In genomic region chr17:25109578-25109977, GRCm38 (mm10) we compare ENCODE assay signal across 9 mouse cellular contexts. TPM values are rescaled to one million over a fixed set of nuclear protein-coding genes. Genes with fewer than 3 reads are reported as not detected.
DNase-seq lines count a peak whose midpoint lies in the region; ATAC-seq and TF ChIP-seq lines count a peak whose summit lies in the region.
"Had no signal": no experiment of that assay in that cellular context is flagged by ENCODE, and none has a peak within 500 bp of the region (broad histone marks: within the 10 kb centered on the region; RNA-seq: fewer than 3 reads in every experiment).

No protein-coding gene starts in this region.

- no peaks in the 10 kb centered on the region for H3K9me3 ChIP-seq in forebrain, embryonic 11.5 days (ENCODE audit: control insufficient read depth, low read length)
- H3K9me3 ChIP-seq in forebrain, embryonic 16.5 days (ENCODE audit: control insufficient read depth, low read length), result no peaks in the 10 kb centered on the region
- no peaks in the 10 kb centered on the region for H3K9me3 ChIP-seq in limb, embryonic 10.5 days (replicated peaks)
- H3K9me3 ChIP-seq: limb, embryonic 12.5 days had no signal

- no peak for ATAC-seq in forebrain, embryonic 11.5 days (replicated peaks; ENCODE audit: low FRiP score)
- no peak for ATAC-seq in forebrain, embryonic 16.5 days

- no peak overlapping the region for H3K4me3 ChIP-seq in forebrain, embryonic 11.5 days (ENCODE audit: low read depth, low read length)
- H3K4me3 ChIP-seq in forebrain, embryonic 16.5 days (replicated peaks; ENCODE audit: low read length), result no peak overlapping the region
- H3K4me3 ChIP-seq in embryonic fibroblast, embryonic 13.5 days (ENCODE audit: insufficient read depth, low read length), result no peak overlapping the region
- no peak overlapping the region for H3K4me3 ChIP-seq in limb, embryonic 10.5 days
- H3K4me3 ChIP-seq: limb, embryonic 12.5 days had no signal

- H3K27me3 ChIP-seq in forebrain, embryonic 11.5 days (ENCODE audit: control insufficient read depth, insufficient read depth, low read length), result no peaks in the 10 kb centered on the region
- no peaks in the 10 kb centered on the region for H3K27me3 ChIP-seq in forebrain, embryonic 16.5 days (replicated peaks; ENCODE audit: control insufficient read depth, insufficient read depth, low read length)
- H3K27me3 ChIP-seq in limb, embryonic 10.5 days (ENCODE audit: low read depth, poor library complexity, severe bottlenecking), result no peaks in the 10 kb centered on the region
- H3K27me3 ChIP-seq: limb, embryonic 12.5 days had no signal

- DNase-seq in forebrain, embryonic 11.5 days (ENCODE audit: low spot score), result peak; percentile 63
- peak; percentile 9 for DNase-seq in thymus, postnatal 14 days
- DNase-seq in thymus, postnatal 10 days (ENCODE audit: low spot score in 2 of 2), result no peak
- DNase-seq in limb, embryonic 10.5 days (ENCODE audit: low spot score), result peak; percentile 46
- peak; percentile 48 for DNase-seq in retina, postnatal 7 days (ENCODE audit: low read depth, low spot score)
- no peak for DNase-seq in urinary bladder, adult 2 months (ENCODE audit: low spot score)

- no peak overlapping the region for H3K9ac ChIP-seq in forebrain, embryonic 11.5 days (ENCODE audit: low read length)
- no peak overlapping the region for H3K9ac ChIP-seq in forebrain, embryonic 16.5 days (replicated peaks; ENCODE audit: low read depth, low read length)
- H3K9ac ChIP-seq: limb, embryonic 12.5 days had no signal

- peak; percentile 52; the same call in 1 of the 2 replicates for TF ChIP-seq CTCF in embryonic fibroblast, embryonic 13.5 days (IDR thresholded peaks at IDR 0.05; ENCODE audit: borderline replicate concordance, insufficient read depth, low read length)

- H3K36me3 ChIP-seq in forebrain, embryonic 11.5 days (ENCODE audit: control insufficient read depth, insufficient read depth, low read length), result peaks cover 3% of the 10 kb centered on the region; the same call in 1 of the 2 replicates
- H3K36me3 ChIP-seq in forebrain, embryonic 16.5 days (ENCODE audit: control insufficient read depth, insufficient read depth), result peaks cover 11% of the 10 kb centered on the region
- peaks cover 98% of the 10 kb centered on the region for H3K36me3 ChIP-seq in limb, embryonic 10.5 days

- TF ChIP-seq POLR2A in embryonic fibroblast, embryonic 13.5 days (IDR thresholded peaks at IDR 0.05; ENCODE audit: low read depth, low read length), result no peak

- 93% methylated on average over 2 of the region's 2 CpGs for WGBS in forebrain, embryonic 11.5 days
- 81% methylated on average over 2 of the region's 2 CpGs for WGBS in forebrain, embryonic 16.5 days
- WGBS in limb, embryonic 10.5 days, result 80% methylated on average over 2 of the region's 2 CpGs

- H3K4me1 ChIP-seq in forebrain, embryonic 11.5 days (replicated peaks; ENCODE audit: control insufficient read depth, insufficient read depth, low read length), result no peaks in the 10 kb centered on the region; the same call in 1 of the 2 replicates
- H3K4me1 ChIP-seq in forebrain, embryonic 16.5 days (replicated peaks; ENCODE audit: control insufficient read depth, insufficient read depth, low read length), result peaks cover 11% of the 10 kb centered on the region
- H3K4me1 ChIP-seq in embryonic fibroblast, embryonic 13.5 days (ENCODE audit: control insufficient read depth, insufficient read depth, low read length), result no peaks in the 10 kb centered on the region
- peaks cover 1% of the 10 kb centered on the region for H3K4me1 ChIP-seq in limb, embryonic 10.5 days

- no peak overlapping the region for H3K4me2 ChIP-seq in forebrain, embryonic 11.5 days (ENCODE audit: low read depth, low read length, severe bottlenecking)
- no peak overlapping the region for H3K4me2 ChIP-seq in forebrain, embryonic 16.5 days (ENCODE audit: low read length)
- H3K4me2 ChIP-seq: limb, embryonic 12.5 days had no signal

- no peak overlapping the region for H3K27ac ChIP-seq in forebrain, embryonic 11.5 days (ENCODE audit: low read depth, low read length)
- H3K27ac ChIP-seq in forebrain, embryonic 16.5 days (ENCODE audit: low read length), result no peak overlapping the region
- no peak overlapping the region for H3K27ac ChIP-seq in embryonic fibroblast, embryonic 13.5 days (ENCODE audit: insufficient read depth, low read length)
- H3K27ac ChIP-seq in limb, embryonic 10.5 days, result no peak overlapping the region
- H3K27ac ChIP-seq: limb, embryonic 12.5 days had no signal

RNA-seq across cellular contexts. Expression of gene Telo2, which starts 6.2 kb away (rescaled TPM):
- polyA plus RNA-seq in forebrain, embryonic 11.5 days (2014; fragmentation: Nextera tagmentation; extraction: Ambion mirVana), result 41.2 and 45.4 TPM in 2 replicates
- 47.0 and 62.9 TPM in 2 replicates for polyA plus RNA-seq in forebrain, embryonic 16.5 days (2015; fragmentation: Nextera tagmentation; extraction: Ambion mirVana)
- polyA plus RNA-seq in embryonic fibroblast, embryonic 13.5 days (2011; ENCODE audit: insufficient read length, low read depth, missing spikeins), result 9.5 and 18.7 TPM in 2 replicates
- 60.6 and 60.7 TPM in 2 replicates for polyA plus RNA-seq in limb, embryonic 10.5 days (2016; fragmentation: Nextera tagmentation; extraction: Ambion mirVana)
- 16.8 and 18.5 TPM in 2 replicates for polyA plus RNA-seq in urinary bladder, adult 2 months (2012; rRNA removed)

RNA-seq across cellular contexts. Expression of gene Ptx4, which starts 11.0 kb away (rescaled TPM):
- 0.12 TPM in 1 of 2 replicates, not detected in the other for polyA plus RNA-seq in forebrain, embryonic 11.5 days (2014; fragmentation: Nextera tagmentation; extraction: Ambion mirVana)
- not detected in 2 replicates for polyA plus RNA-seq in forebrain, embryonic 16.5 days (2015; fragmentation: Nextera tagmentation; extraction: Ambion mirVana)
- polyA plus RNA-seq in embryonic fibroblast, embryonic 13.5 days (2011; ENCODE audit: insufficient read length, low read depth, missing spikeins), result not detected in 2 replicates
- polyA plus RNA-seq in limb, embryonic 10.5 days (2016; fragmentation: Nextera tagmentation; extraction: Ambion mirVana), result 0.18 and 0.23 TPM in 2 replicates
- not detected in 2 replicates for polyA plus RNA-seq in urinary bladder, adult 2 months (2012; rRNA removed)

RNA-seq across cellular contexts. Expression of gene Clcn7, which starts 23.6 kb away (rescaled TPM):
- 24.2 and 25.4 TPM in 2 replicates for polyA plus RNA-seq in forebrain, embryonic 11.5 days (2014; fragmentation: Nextera tagmentation; extraction: Ambion mirVana)
- 30.2 and 34.3 TPM in 2 replicates for polyA plus RNA-seq in forebrain, embryonic 16.5 days (2015; fragmentation: Nextera tagmentation; extraction: Ambion mirVana)
- 35.8 and 36.2 TPM in 2 replicates for polyA plus RNA-seq in embryonic fibroblast, embryonic 13.5 days (2011; ENCODE audit: insufficient read length, low read depth, missing spikeins)
- polyA plus RNA-seq in limb, embryonic 10.5 days (2016; fragmentation: Nextera tagmentation; extraction: Ambion mirVana), result 21.3 and 26.5 TPM in 2 replicates
- polyA plus RNA-seq in urinary bladder, adult 2 months (2012; rRNA removed), result 34.2 and 35.0 TPM in 2 replicates

RNA-seq across cellular contexts. Expression of gene Tmem204, which starts 26.2 kb away (rescaled TPM):
- 9.8 and 13.2 TPM in 2 replicates for polyA plus RNA-seq in forebrain, embryonic 11.5 days (2014; fragmentation: Nextera tagmentation; extraction: Ambion mirVana)
- polyA plus RNA-seq in forebrain, embryonic 16.5 days (2015; fragmentation: Nextera tagmentation; extraction: Ambion mirVana), result 12.0 and 12.5 TPM in 2 replicates
- polyA plus RNA-seq in embryonic fibroblast, embryonic 13.5 days (2011; ENCODE audit: insufficient read length, low read depth, missing spikeins), result 0.63 and 1.0 TPM in 2 replicates
- 11.3 and 15.3 TPM in 2 replicates for polyA plus RNA-seq in limb, embryonic 10.5 days (2016; fragmentation: Nextera tagmentation; extraction: Ambion mirVana)
- 36.2 and 42.6 TPM in 2 replicates for polyA plus RNA-seq in urinary bladder, adult 2 months (2012; rRNA removed)

RNA-seq across cellular contexts. Expression of gene Ccdc154, which starts 52.7 kb away (rescaled TPM):
- polyA plus RNA-seq in forebrain, embryonic 11.5 days (2014; fragmentation: Nextera tagmentation; extraction: Ambion mirVana), result 0.08 TPM in 1 of 2 replicates, not detected in the other
- polyA plus RNA-seq in forebrain, embryonic 16.5 days (2015; fragmentation: Nextera tagmentation; extraction: Ambion mirVana), result not detected in 2 replicates
- polyA plus RNA-seq in embryonic fibroblast, embryonic 13.5 days (2011; ENCODE audit: insufficient read length, low read depth, missing spikeins), result 0.20 and 0.21 TPM in 2 replicates
- polyA plus RNA-seq in limb, embryonic 10.5 days (2016; fragmentation: Nextera tagmentation; extraction: Ambion mirVana), result not detected in 2 replicates
- 0.18 and 0.19 TPM in 2 replicates for polyA plus RNA-seq in urinary bladder, adult 2 months (2012; rRNA removed)
- polyA plus RNA-seq: limb, embryonic 12.5 days had no signal

Comparison
In these comparisons a context has a peak if more than half of its experiments do, and no peak if none do; other contexts are left out.
1. DNase-seq: peak in forebrain, embryonic 11.5 days (single experiment), thymus, postnatal 14 days (single experiment), limb, embryonic 10.5 days (single experiment) and retina, postnatal 7 days (single experiment); none in thymus, postnatal 10 days (0 of 2) and urinary bladder, adult 2 months (single experiment).